Mouse (Mus musculus): ENCODE measurements at regions not wholly inside any gene's neighbourhood (a gene's known extent, or its start where the extent isn't known, plus 50 kb on each side); places are given as distances from the start of the nearest gene placed in this dataset.
A peak's percentile ranks its signal among the peaks of the same experiment; 100 is the strongest.

- no peak for DNase-seq (ENCODE audit: low spot score in 2 of 2)
Measured at GRCm38 (mm10) chr1:13424524-13424923, 2010.6 kb downstream of the A830018L16Rik start.

DNA sequence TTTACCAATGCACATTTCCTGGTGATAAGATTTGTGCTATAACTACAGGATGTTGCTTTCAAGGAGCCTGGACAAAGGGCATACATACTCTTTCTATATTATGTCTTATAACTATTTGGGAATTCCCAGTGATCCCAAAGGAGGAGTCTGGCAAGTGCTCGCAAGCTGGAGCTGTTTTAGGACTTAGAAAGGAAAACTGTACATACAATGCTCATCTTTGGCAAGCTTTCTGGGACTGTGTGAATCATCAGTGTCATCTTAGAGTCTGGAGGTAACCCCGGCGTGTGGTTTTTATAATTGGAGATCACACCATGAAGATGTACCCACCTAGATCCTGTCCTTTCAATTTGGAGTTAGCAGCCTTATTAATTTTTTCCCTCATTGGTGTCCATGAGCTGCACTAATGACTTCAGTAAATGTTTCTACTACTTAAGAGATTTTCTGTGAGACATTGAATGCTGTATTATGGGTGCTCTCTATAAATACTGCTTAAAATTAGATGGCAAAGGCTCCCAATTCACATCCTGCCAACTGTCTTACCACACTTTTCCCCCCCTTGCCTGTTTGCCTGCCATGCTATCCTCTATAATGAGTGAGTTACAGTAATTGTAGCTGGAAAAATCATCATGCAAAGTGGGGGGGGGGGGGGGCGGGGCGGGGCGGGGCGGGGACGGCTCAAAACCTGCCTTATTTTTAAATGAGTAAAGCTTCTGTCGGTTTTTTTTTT, 2011.9 kb downstream of the A830018L16Rik start:
- DNase-seq (ENCODE audit: low spot score in 2 of 2): peak in 1 of 2 experiments; percentile 13

GRCm38 (mm10) chr1:13426328-13427067, 2012.6 kb downstream of the A830018L16Rik start:
- peak; percentile 55 to 65 for DNase-seq (ENCODE audit: low spot score in 2 of 2)

DNA sequence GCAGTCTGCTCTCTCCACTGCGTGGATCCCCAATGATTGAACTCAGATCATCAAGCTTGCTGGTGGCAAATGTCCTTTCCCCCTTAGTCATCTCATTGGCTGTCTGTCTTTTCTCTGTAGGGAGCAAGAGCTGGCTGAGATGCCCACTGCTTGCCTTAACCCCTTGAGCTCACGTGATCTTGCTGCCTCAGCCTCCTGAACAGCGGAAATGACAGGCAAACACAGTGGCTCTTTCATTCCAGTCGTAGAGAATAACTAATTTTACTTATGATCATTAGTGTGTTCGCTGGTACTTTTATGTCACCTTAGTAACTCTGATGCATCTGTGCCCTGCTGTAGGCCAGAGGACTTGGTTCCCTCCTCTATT, 2013.1 kb downstream of the A830018L16Rik start:
- no peak for DNase-seq (ENCODE audit: low spot score in 2 of 2)

- no peak for DNase-seq (ENCODE audit: low spot score in 2 of 2)
Measured at GRCm38 (mm10) chr1:13427501-13428207, 2013.7 kb downstream of the A830018L16Rik start.

DNA sequence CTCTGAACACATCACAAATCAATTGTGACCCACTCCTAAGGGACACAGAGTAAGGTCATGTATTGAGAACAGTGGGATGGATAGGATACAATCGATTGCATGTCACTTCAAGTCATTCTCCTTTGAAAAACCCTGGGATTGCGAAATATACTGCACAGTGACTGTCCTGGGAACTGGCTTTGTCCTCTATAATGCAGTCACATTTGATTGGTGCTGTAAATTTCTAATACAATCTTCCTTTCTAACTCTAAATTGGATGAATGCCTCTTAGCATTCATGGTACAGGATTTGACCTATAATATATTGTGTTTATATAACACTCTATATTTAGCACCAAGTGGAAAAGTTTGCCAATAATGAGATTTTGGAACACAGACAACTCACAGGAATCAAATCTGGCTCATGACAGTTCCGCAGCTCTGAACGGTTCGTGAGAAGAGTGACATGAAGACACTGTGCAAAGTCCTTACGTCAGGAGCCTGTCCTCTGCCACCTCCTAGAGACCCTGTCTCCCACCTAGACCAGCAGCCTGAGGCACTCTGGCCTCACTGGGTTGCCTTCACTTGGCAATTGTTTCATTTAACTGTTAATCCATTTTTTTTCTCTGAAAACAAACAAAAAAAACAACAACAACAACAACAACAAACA, 2024.0 kb downstream of the A830018L16Rik start:
- DNase-seq (ENCODE audit: low spot score in 2 of 2): no peak

GRCm38 (mm10) chr1:13442366-13442765, 2028.5 kb downstream of the A830018L16Rik start:
- no peak for DNase-seq (ENCODE audit: low spot score in 2 of 2)

GRCm38 (mm10) chr1:13454534-13454933, 2040.6 kb downstream of the A830018L16Rik start:
- no peak for DNase-seq (ENCODE audit: low spot score in 2 of 2)

DNA sequence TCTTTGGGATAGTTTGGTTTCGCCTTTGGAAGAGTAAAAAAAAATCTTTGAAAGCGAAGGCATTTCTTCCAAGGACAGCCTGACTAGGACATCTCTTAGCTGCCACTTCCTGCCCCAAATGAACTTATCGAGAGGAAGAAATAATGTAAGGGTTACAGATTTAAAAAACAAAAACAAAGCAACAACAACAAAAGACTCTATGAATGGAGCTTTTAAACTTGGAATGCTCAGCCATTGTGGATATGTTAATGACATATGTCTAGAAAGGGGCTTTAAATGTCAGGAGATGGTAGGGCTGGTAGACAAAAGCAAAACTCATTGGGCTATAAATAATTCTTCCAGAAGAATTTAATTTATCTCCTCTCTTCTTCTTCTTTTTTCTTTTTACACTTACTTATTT, 2041.7 kb downstream of the A830018L16Rik start:
- no peak for DNase-seq (ENCODE audit: low spot score in 2 of 2)

DNA sequence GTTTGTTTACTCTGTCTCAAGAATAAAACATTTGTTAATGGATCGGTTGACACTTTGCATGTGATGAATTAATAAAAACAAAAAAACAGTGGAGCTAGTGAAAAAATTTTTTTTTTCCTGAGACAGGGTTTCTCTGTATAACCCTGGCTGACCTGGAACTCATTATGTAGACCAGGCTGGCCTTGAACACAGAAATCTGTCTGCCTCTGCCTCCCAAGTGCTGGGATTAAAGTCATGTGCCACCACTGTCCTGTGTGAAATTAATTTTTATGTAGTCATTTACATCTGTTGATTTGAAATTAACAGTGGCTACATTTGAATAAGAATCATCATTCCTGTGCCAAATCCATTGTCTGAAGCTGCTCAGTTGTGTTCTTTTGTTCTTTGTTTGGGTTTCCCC, 2050.4 kb downstream of the A830018L16Rik start:
- no peak for DNase-seq (ENCODE audit: low spot score in 2 of 2)

DNA sequence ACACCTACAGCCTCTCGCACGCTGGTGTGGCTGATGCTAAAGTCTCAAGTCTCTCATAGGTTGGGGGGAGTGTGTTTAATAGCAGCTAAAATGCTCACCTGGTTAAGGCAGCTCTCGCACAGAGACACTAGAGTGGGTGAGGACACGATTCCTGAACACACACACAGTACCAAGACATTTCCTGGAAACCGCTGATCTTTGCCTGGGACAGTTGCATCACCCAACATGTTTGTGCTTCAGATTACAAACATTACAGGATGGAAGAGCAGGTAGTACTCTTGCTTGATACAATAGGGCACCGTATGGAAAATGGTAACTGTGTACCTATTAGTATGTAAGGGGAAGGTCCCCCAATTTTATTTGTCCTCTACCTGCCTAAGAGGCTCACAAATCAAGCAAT, 2053.3 kb downstream of the A830018L16Rik start:
- DNase-seq (ENCODE audit: low spot score in 2 of 2): no peak

- no peak for DNase-seq (ENCODE audit: low spot score in 2 of 2)
Measured at GRCm38 (mm10) chr1:13467886-13468630, 2054.2 kb downstream of the A830018L16Rik start.

DNA sequence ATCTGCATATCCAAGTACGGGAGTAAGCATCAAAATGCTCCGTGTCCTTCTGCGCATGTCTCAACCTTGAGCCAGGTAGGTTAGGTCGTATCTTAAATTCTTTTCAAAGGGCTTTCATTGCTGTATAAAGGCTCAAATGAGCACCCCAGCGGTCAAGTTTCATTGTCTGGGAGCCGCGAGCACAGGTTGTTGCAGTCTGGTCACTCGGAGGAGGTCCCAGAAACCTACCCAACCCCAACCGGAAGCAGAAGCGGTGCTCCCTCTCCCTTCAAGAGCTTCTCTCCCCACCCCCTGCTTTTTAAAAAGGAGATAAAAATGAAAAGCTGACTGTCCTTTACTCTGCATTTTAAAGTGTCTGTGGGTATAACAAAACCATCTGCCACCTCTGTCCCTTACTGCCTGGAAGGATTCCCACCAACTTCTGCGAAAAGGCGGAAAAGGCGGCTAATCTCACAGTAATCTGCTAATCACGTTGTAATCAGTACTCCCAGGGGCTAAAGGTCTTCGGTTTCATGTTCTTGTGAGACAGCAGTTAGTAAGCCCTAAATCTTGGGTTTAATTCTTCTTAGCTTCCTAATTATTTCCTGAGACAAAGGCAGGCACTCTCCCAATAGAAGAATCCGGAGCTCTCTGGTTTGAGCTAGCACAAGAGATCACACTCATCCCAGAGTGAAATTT, 2081.0 kb downstream of the A830018L16Rik start:
- DNase-seq (ENCODE audit: low spot score in 2 of 2): peak in 1 of 2 experiments; percentile 13

DNA sequence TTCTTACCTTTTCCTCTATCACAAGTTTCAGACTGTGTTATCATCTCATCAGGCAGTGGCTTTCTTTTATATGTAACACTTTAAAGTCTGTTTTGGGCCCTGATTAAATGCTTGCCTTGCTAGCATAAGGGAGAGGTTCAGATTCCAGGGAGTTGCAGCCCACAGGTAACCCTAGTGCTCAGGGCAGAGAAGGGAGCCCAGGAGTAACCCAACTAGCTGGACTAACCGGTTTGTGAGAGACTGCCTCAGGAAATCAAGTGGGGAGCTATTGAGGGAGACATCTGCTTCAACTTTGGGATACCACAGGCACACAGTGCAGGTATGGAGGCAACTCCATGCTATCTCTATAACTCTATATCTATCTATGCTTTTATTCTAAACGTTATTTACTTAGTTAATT, 2082.5 kb downstream of the A830018L16Rik start:
- no peak for DNase-seq (ENCODE audit: low spot score in 2 of 2)

GRCm38 (mm10) chr1:13500456-13500855, 2086.6 kb downstream of the A830018L16Rik start:
- DNase-seq (ENCODE audit: low spot score in 2 of 2): peak; percentile 48 to 68

GRCm38 (mm10) chr1:13501938-13502337, 2088.0 kb downstream of the A830018L16Rik start:
- DNase-seq (ENCODE audit: low spot score in 2 of 2): no peak

- no peak for DNase-seq (ENCODE audit: low spot score in 2 of 2)
Measured at GRCm38 (mm10) chr1:13513761-13514160, 2099.9 kb downstream of the A830018L16Rik start.
